Mouse (Mus musculus) MEL-GATA-1-ER (cell line): ENCODE measurements at regions not wholly inside any gene's neighbourhood (a gene's known extent, or its start where the extent isn't known, plus 50 kb on each side); places are given as distances from the start of the nearest gene placed in this dataset.

ENCODE experiments used
- DNase-seq: peaks from one replicate; pipeline ENCODE4 v3.0.0-alpha.2; 2012; ENCODE audit warnings: low read depth; ENCODE audit errors: extremely low read depth

GRCm38 (mm10) chr3:142969501-142969900 lies 87.7 kb upstream of the Pkn2 start:
- DNase-seq, result no peak

DNA sequence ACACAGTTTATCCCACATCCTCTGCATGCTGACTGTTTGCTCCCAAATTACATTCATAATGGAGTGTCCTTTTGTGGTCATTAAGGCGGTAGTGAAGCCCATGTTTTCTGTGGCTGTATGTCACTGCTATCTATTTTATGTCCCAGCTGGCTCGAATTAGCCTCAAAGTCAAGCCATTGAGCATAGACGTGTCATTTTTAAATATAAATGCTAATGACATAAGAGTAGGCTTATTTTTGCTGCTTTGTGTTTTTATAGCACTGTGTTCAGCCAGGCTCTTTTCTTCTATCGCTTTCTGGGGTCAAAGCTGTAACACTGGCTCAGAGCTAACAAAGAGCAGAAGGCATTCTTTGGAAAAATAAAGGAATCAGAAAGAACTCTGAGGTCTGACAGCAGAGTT lies 83.8 kb upstream of the Pkn2 start:
- no peak for DNase-seq

DNA sequence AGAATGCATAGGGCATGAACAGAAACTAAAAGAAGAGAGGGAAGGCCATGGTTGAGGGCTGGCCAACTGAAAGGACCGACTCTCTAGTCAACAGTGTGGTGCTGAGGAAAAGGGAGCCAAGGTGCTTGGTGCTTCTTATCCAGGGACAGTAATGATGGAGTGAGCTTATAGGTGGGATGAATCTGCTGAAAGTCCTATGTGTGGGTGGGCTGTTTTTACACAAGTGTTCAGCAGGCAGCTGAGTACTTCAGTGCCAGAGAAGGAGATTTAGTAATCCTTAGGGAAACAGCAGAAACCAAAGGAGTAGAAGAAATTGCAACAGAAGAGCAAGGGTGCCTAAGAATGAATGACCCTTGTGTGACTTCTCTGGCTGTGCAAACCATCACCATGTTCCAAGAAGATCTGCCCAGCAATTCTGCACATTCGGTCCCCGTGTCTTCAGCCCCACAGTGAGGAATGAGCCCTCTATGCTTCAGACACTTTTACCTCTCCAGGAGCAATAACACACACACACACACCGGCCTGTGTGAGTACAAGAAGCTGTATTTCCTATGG lies 82.1 kb upstream of the Pkn2 start:
- no peak for DNase-seq

DNA sequence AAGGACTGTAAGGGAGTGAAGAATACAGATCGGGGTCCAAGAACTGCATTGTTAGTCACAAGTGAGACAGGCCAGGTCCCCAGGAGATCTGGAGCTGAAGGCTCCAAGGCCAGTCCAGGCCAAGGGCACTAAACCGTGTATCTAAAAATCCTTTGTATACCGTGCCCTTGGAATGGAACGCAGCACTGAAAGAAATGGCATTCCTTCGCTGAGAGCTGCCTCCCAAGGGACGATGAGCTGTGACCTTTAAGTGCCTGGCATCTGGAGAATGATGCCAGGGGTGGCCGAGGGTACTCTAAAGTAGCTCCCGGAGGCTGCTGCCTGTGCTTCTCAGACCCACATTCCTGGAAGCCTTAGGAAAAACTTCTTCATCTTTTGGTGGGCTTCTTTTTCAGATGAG lies 76.0 kb upstream of the Pkn2 start:
- DNase-seq, result no peak

- peak; percentile 41 for DNase-seq
These were observed 67.0 kb upstream of the Pkn2 start for GRCm38 (mm10) chr3:142948771-142949170.

GRCm38 (mm10) chr3:142941319-142942024 lies 59.7 kb upstream of the Pkn2 start:
- no peak for DNase-seq

GRCm38 (mm10) chr3:142940874-142941273 lies 59.1 kb upstream of the Pkn2 start:
- no peak for DNase-seq

DNA sequence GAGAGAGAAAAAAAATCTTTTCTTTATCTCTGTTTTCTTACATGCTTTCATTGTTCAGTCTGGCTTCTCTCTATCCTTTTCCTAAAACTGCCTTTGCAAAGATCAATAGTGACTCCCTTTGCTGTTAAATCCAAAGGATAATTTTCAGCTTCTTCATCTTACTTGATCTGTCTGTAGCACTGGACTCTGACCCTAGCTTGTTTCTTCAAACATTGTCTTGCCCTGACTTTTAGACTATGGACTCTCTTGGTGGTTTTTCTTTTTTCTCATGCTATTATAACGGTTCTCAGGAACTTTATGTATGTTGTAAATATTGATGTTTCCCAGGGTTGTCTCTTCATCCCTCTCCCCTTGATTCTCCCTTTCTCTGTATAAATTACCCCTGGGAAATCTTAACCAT lies 58.0 kb upstream of the Pkn2 start:
- DNase-seq, result no peak

DNA sequence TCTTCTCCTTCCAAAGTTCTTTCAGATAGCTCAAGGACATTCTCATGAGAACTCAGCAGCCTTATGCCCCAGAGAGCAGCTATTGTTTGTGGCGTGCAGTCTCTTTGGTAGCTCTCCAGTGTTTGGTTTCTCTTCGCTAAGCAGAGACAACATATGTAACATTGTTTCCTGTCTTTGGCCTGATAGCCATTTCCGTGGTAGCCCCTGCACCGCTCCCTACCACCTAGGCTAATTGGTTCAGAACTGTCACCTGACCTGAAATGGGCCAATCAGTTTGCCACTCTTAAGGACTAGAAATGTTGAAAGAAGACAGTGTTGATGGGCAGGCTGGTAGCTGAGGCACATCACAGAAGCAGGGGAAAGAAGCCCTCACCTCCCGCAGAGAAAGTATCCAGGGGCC lies 54.1 kb upstream of the Pkn2 start:
- no peak for DNase-seq

DNA sequence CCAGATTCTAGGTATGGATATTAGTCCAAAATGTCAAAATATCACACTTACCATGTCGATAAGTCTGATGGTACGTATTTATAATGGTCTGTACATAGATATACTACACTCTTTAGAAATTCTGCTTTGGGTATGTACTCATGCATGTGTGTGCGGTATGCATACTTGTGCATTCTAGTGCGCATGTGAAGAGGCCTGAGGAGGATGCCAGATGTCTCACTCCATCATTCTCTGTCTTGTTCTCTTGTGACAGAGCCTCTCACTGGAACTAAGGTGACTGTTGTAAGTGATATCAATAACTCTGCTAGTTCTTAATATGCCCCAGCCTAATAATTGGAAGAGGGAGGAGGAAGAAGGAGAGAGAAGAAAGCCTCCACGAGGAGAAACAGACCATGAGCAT lies 52.5 kb upstream of the Pkn2 start:
- no peak for DNase-seq

- peak; percentile 11 for DNase-seq
These were observed 52.0 kb upstream of the Pkn2 start for GRCm38 (mm10) chr3:142933684-142934259.
